Comparison of ENCODE assay signal across 16 mouse cellular contexts in the genomic region with DNA sequence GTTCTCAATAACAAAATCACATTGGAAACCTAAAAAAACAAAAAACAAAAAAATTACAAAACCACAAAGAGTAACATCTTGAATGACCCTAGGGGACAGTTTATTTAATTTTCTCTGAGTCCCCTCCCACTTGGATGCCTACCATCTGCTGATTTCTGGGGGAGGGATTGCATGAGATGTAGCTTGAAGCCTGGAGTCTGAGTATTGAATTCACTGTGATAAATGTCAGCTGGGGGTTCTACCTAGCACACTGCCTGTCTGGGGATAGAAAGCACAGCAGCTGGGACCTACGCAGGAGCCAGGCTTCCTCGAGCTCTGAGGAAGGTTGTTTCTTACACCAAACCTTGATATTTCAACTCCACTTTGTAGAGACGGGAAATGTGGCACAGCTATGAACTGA.
DNase-seq lines count a peak whose midpoint lies in the region; ATAC-seq and TF ChIP-seq lines count a peak whose summit lies in the region.
"Had no signal": no experiment of that assay in that cellular context is flagged by ENCODE, and none has a peak within 500 bp of the region (broad histone marks: within the 10 kb centered on the region; RNA-seq: fewer than 3 reads in every experiment).

No protein-coding gene starts in this region.

- no peaks in the 10 kb centered on the region for H3K9me3 ChIP-seq in embryonic facial prominence, embryonic 11.5 days (replicated peaks; ENCODE audit: control insufficient read depth, low read length)
- H3K9me3 ChIP-seq in embryonic facial prominence, embryonic 10.5 days: no peaks in the 10 kb centered on the region
- no peaks in the 10 kb centered on the region for H3K9me3 ChIP-seq in kidney, postnatal 0 days (replicated peaks; ENCODE audit: low read length)
- no peaks in the 10 kb centered on the region for H3K9me3 ChIP-seq in neural tube, embryonic 12.5 days
- H3K9me3 ChIP-seq in neural tube, embryonic 15.5 days (replicated peaks): no peaks in the 10 kb centered on the region
- H3K9me3 ChIP-seq: forebrain, embryonic 13.5 days; heart, embryonic 12.5 days; liver, embryonic 15.5 days had no signal

- no peak overlapping the region for H3K27ac ChIP-seq in embryonic facial prominence, embryonic 11.5 days (replicated peaks; ENCODE audit: low read depth, low read length)
- H3K27ac ChIP-seq in embryonic facial prominence, embryonic 10.5 days (replicated peaks): no peak overlapping the region
- H3K27ac ChIP-seq in kidney, postnatal 0 days: no peak overlapping the region
- H3K27ac ChIP-seq in neural tube, embryonic 12.5 days: no peak overlapping the region
- H3K27ac ChIP-seq in neural tube, embryonic 15.5 days (replicated peaks): no peak overlapping the region
- H3K27ac ChIP-seq: forebrain, embryonic 13.5 days; liver, embryonic 15.5 days had no signal

- no peak for TF ChIP-seq CTCF in kidney, postnatal 0 days (IDR thresholded peaks at IDR 0.05; ENCODE audit: low read depth)

- 0 out of 2 replicates have a peak, but pooled peaks have one; percentile 39 for ATAC-seq in embryonic facial prominence, embryonic 11.5 days (replicated peaks; ENCODE audit: insufficient number of reproducible peaks, low FRiP score, low TSS enrichment, low read depth)
- no peak for ATAC-seq in kidney, postnatal 0 days (replicated peaks; ENCODE audit: low FRiP score, low read depth)
- ATAC-seq in neural tube, embryonic 12.5 days (ENCODE audit: low FRiP score, low read depth): 0 out of 2 replicates have a peak, but pooled peaks have one; percentile 48
- ATAC-seq in neural tube, embryonic 15.5 days (ENCODE audit: low FRiP score): no peak
- ATAC-seq: forebrain, embryonic 13.5 days; inflammation-experienced regulatory T-cells, adult 6 months; midbrain, embryonic 16.5 days had no signal

- H3K9ac ChIP-seq in embryonic facial prominence, embryonic 11.5 days (replicated peaks; ENCODE audit: low read length): no peak overlapping the region
- no peak overlapping the region for H3K9ac ChIP-seq in kidney, postnatal 0 days (ENCODE audit: low read depth, low read length)
- no peak overlapping the region for H3K9ac ChIP-seq in neural tube, embryonic 12.5 days
- H3K9ac ChIP-seq in neural tube, embryonic 15.5 days (replicated peaks): no peak overlapping the region
- H3K9ac ChIP-seq: forebrain, embryonic 13.5 days; heart, embryonic 12.5 days; liver, embryonic 15.5 days had no signal

- H3K4me2 ChIP-seq in embryonic facial prominence, embryonic 11.5 days (ENCODE audit: low read depth, low read length): no peak overlapping the region
- no peak overlapping the region for H3K4me2 ChIP-seq in kidney, postnatal 0 days (ENCODE audit: low read length)
- no peak overlapping the region for H3K4me2 ChIP-seq in neural tube, embryonic 12.5 days (replicated peaks)
- H3K4me2 ChIP-seq in neural tube, embryonic 15.5 days: no peak overlapping the region
- H3K4me2 ChIP-seq: forebrain, embryonic 13.5 days; heart, embryonic 12.5 days; liver, embryonic 15.5 days had no signal

- H3K36me3 ChIP-seq in embryonic facial prominence, embryonic 11.5 days (replicated peaks; ENCODE audit: control insufficient read depth, insufficient read depth, low read depth, low read length): no peaks in the 10 kb centered on the region
- H3K36me3 ChIP-seq in embryonic facial prominence, embryonic 10.5 days (replicated peaks): no peaks in the 10 kb centered on the region
- H3K36me3 ChIP-seq in kidney, postnatal 0 days (ENCODE audit: insufficient read depth, low read length): no peaks in the 10 kb centered on the region
- no peaks in the 10 kb centered on the region for H3K36me3 ChIP-seq in neural tube, embryonic 12.5 days
- H3K36me3 ChIP-seq in neural tube, embryonic 15.5 days: no peaks in the 10 kb centered on the region
- H3K36me3 ChIP-seq: heart, embryonic 12.5 days; liver, embryonic 15.5 days had no signal

- DNase-seq in embryonic facial prominence, embryonic 11.5 days (ENCODE audit: low spot score): no peak
- DNase-seq in embryonic facial prominence, embryonic 10.5 days (ENCODE audit: low spot score): no peak
- peak; percentile 65 for DNase-seq in kidney, postnatal 0 days (ENCODE audit: low spot score)
- DNase-seq in kidney, adult 8-10 months: no peak
- no peak for DNase-seq in layer of hippocampus, postnatal 36 days
- no peak for DNase-seq in adrenal gland, adult 2 months
- DNase-seq: adrenal gland, postnatal 36 days; cerebellum, adult 8-10 months had no signal

- 63% methylated on average over 3 of the region's 3 CpGs for WGBS in embryonic facial prominence, embryonic 11.5 days
- WGBS in embryonic facial prominence, embryonic 10.5 days: 77% methylated on average over 3 of the region's 3 CpGs
- WGBS in kidney, postnatal 0 days: 50% methylated on average over 3 of the region's 3 CpGs
- WGBS in neural tube, embryonic 12.5 days: 58% methylated on average over 3 of the region's 3 CpGs
- WGBS in neural tube, embryonic 15.5 days: 40% methylated on average over 3 of the region's 3 CpGs

- H3K4me3 ChIP-seq in embryonic facial prominence, embryonic 11.5 days (ENCODE audit: low read depth, low read length): no peak overlapping the region
- no peak overlapping the region for H3K4me3 ChIP-seq in embryonic facial prominence, embryonic 10.5 days
- H3K4me3 ChIP-seq in kidney, postnatal 0 days (replicated peaks; ENCODE audit: low read depth, low read length): no peak overlapping the region
- no peak overlapping the region for H3K4me3 ChIP-seq in neural tube, embryonic 12.5 days
- H3K4me3 ChIP-seq in neural tube, embryonic 15.5 days (replicated peaks): no peak overlapping the region
- H3K4me3 ChIP-seq: forebrain, embryonic 13.5 days; heart, embryonic 12.5 days; liver, embryonic 15.5 days had no signal

- no peaks in the 10 kb centered on the region for H3K27me3 ChIP-seq in embryonic facial prominence, embryonic 11.5 days (ENCODE audit: control insufficient read depth, insufficient read depth, low read length)
- no peaks in the 10 kb centered on the region; the same call in 1 of the 2 replicates for H3K27me3 ChIP-seq in embryonic facial prominence, embryonic 10.5 days (replicated peaks; ENCODE audit: low read depth, poor library complexity, severe bottlenecking)
- no peaks in the 10 kb centered on the region for H3K27me3 ChIP-seq in kidney, postnatal 0 days (ENCODE audit: insufficient read depth, low read length)
- H3K27me3 ChIP-seq in neural tube, embryonic 12.5 days (replicated peaks): no peaks in the 10 kb centered on the region
- H3K27me3 ChIP-seq in neural tube, embryonic 15.5 days (replicated peaks): no peaks in the 10 kb centered on the region
- H3K27me3 ChIP-seq: CH12.LX; forebrain, embryonic 13.5 days; heart, embryonic 12.5 days; liver, embryonic 15.5 days had no signal

- H3K4me1 ChIP-seq in embryonic facial prominence, embryonic 11.5 days (ENCODE audit: control insufficient read depth, insufficient read depth, low read length): 0 out of 2 replicates have a peak, but pooled peaks cover 4% of the 10 kb centered on the region
- H3K4me1 ChIP-seq in embryonic facial prominence, embryonic 10.5 days: peaks cover 24% of the 10 kb centered on the region
- no peaks in the 10 kb centered on the region; the same call in 1 of the 2 replicates for H3K4me1 ChIP-seq in kidney, postnatal 0 days (replicated peaks; ENCODE audit: insufficient read depth, low read length)
- H3K4me1 ChIP-seq in neural tube, embryonic 12.5 days: peaks cover 16% of the 10 kb centered on the region
- H3K4me1 ChIP-seq in neural tube, embryonic 15.5 days: peaks cover 16% of the 10 kb centered on the region
- H3K4me1 ChIP-seq: liver, embryonic 15.5 days had no signal

Comparison
In these comparisons a context has a peak if more than half of its experiments do, and no peak if none do; other contexts are left out.
1. ATAC-seq: peak in embryonic facial prominence, embryonic 11.5 days (single experiment) and neural tube, embryonic 12.5 days (single experiment); none in kidney, postnatal 0 days (single experiment) and neural tube, embryonic 15.5 days (single experiment).